Mouse (Mus musculus) splenic B cell, adult 2 months (primary cell): ENCODE results near the gene Rbck1.

Source experiments
- DNase-seq: peaks from one replicate; pipeline ENCODE4 v3.0.0-alpha.2; 2011; ENCODE audit warnings: low read depth, low spot score
- H3K27me3 ChIP-seq: 2 replicates; pipeline ENCODE4 v1.6.1; 2012; ENCODE audit warnings: mild to moderate bottlenecking, low read length, moderate library complexity, mixed read lengths; ENCODE audit not compliant: control insufficient read depth, poor library complexity, insufficient read depth, severe bottlenecking
- H3K36me3 ChIP-seq: 2 replicates; pipeline ENCODE4 v1.6.1; 2012; ENCODE audit warnings: mild to moderate bottlenecking, low read length, moderate library complexity, mixed read lengths; ENCODE audit not compliant: control insufficient read depth, poor library complexity, insufficient read depth, severe bottlenecking

The Rbck1 gene

DNA sequence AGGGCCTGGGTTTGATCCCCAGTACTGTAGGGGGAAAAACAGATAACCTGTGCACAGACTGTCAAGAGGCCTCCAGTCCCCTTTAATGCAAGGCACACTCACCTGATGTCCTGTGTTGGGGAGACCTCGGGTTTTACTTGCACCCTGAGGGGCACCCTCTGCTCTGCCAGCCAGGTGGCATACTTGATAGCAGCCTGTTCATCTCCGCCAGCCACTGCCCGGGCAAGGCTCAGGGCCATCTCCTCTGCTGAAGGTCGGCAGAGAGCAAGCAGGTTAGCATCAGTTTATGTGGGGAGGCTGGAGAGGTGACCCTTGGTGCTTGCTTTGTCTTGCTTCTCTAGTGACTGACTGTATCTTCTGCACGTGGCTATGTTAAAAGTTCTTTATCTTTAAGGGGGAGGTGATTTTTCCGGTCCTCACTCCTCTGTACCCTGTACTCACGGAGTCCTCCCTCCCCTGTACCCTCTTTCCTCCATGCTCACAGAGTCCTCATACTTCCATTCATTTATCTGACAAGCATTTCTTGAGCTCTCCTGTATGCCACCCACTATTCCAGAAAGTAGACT lies 1.5 kb downstream of the Rbck1 start:
- H3K36me3 ChIP-seq, result peaks cover 3% of the 10 kb centered on the region; the same call in 1 of the 2 replicates
- DNase-seq, result no peak
- H3K27me3 ChIP-seq, result no peaks in the 10 kb centered on the region

DNA sequence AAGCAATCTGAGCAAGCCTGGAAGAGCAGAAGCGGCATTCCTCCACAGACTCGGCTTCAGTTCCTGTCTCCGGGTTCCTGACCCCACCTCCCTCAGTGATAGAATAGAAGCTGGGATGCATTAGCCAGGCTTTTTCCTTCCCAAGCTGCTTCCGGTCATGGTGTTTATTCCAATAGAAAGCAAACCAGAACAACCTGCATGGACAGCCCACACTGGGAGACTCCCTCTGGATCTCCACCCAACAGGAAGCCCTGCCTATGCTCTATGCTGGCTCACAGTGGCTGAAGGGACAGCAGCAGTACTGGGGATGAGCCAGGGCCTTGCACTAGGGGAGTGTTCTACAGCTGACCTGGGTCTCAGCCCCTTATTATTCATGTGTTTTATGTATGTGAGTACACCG lies 4.5 kb downstream of the Rbck1 start:
- H3K27me3 ChIP-seq, result no peaks in the 10 kb centered on the region
- no peak for DNase-seq
- H3K36me3 ChIP-seq, result peaks cover 6% of the 10 kb centered on the region; the same call in 1 of the 2 replicates

DNA sequence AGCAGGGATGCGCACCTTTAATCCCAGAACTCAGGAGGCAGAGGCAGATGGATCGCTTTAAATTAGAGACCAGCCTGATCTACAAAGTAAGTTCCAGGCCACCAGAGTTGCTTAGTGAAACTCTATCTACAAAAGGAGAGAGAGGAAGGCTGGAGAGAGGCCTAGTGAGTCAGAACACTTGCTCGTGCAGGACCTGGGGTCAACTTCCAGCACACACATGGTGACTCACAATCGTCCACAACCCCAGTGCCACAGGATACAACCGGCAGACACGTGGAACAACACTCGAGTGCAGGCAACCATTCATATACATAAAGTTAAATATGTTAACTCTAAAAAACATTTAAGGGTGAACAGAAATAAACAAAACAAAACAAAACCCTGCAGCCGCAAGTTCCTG lies 5.8 kb downstream of the Rbck1 start:
- DNase-seq, result no peak
- peaks cover 6% of the 10 kb centered on the region; the same call in 1 of the 2 replicates for H3K36me3 ChIP-seq
- H3K27me3 ChIP-seq, result no peaks in the 10 kb centered on the region

DNA sequence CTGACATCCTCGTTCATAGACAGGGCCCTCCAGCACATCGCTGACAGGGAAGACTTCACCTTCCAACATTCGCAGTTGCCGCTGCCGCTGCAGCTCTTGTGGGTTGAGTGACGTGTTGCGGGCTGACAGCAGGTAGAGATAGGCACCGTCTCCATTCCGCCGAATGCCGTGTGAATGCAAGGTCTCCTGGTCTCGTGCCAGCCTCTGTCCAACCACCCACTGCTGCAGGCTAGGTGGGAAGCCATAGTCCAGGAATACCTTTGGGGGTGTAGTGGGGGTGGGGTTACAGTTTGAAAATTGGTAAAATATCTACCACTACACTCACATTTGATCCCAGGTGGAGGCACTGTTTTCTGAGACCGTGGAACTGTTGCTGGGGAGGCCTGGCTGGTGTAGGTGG lies 6.3 kb downstream of the Rbck1 start:
- no peak for DNase-seq
- peaks cover 6% of the 10 kb centered on the region; the same call in 1 of the 2 replicates for H3K36me3 ChIP-seq

DNA sequence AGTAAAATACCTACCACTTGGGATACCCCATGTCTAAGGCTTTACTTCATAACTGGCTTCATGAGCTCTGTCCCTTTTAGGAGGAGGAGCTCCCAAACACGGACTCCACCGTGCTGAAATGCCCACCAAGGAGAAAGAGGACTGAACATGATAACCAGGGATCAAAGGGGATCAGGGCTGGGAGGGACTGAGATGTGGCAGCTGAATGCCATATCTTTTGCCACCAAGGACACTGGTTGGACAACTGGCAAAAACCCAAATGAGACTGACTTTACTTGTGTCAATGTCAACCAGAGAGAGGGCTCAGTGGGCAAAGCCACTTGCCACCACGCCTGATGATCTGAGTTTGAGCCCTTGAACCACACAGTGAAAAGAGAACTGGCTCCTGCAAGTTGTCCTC lies 7.6 kb downstream of the Rbck1 start:
- DNase-seq, result no peak
- no peaks in the 10 kb centered on the region for H3K27me3 ChIP-seq
- peaks cover 6% of the 10 kb centered on the region; the same call in 1 of the 2 replicates for H3K36me3 ChIP-seq

More for the DNA sequence above, 6.3 kb downstream of the Rbck1 start:
- no peaks in the 10 kb centered on the region for H3K27me3 ChIP-seq

DNA sequence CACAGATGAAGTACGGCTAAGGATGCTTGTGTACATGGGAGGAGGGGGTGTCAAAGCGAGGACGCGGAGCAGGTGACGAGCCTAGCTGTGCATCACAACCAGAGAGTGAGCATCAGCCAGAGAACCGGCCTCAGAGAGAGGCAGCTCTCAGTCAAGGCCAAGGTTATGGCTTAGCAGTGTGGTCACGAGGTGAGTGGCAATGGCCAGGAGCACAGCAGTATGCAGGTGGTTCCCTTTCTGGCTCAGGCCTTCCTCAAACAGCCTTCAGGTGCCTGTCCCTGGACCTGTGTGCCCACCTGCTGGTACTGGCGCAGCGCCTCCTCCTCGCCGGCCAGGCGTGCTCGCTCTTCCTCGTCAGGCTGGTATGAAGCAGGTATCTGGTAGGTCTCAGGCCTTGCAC lies 8.5 kb downstream of the Rbck1 start:
- H3K27me3 ChIP-seq, result no peaks in the 10 kb centered on the region

DNA sequence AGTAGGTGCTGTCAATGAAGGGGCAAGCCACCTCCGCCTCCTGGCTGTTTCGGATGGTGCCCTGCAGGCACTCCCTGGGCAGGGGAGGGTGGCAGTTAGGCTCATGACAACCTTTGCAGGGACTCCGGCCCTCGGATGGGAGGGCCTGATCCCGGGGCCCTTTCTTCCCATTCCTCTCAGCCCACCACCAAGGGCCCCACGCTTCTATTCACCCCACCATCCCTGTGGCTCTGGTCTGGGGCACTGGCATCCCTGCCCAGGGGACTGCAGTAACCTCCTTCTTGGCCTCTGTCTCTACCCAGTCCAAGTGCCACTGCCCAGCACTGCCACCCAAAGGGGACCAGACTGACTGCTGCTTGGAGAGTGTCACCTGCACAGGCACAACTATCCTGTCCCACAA lies 10.3 kb downstream of the Rbck1 start:
- Histone ChIP-seq H3K36me3 (peaks cover 10% of the 10 kb centered on the region), H3K27me3 (no peaks in the 10 kb centered on the region)
- no peak for DNase-seq

More for the DNA sequence above, 8.5 kb downstream of the Rbck1 start:
- DNase-seq, result no peak
- peaks cover 8% of the 10 kb centered on the region for H3K36me3 ChIP-seq

DNA sequence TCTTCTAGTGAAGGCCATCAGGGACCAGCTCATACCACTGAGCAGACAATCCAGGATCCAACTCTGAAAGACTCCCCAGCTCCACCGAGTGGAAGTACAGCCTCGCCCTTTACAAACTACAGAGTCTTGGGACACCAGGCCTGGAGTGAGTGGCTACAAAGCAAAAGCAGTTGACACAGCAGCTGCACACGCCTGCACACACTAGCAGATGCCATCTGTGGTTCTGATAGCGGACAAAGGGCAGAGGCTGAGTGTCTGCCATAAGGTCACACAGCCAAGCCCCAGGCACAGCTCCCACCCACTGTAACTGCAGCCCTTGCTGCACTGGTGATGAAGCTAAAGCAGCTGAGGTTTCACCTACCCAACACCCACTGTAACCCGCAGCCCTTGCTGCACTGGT lies 10.9 kb downstream of the Rbck1 start:
- H3K36me3 ChIP-seq, result peaks cover 6% of the 10 kb centered on the region
- no peak for DNase-seq
- no peaks in the 10 kb centered on the region for H3K27me3 ChIP-seq

DNA sequence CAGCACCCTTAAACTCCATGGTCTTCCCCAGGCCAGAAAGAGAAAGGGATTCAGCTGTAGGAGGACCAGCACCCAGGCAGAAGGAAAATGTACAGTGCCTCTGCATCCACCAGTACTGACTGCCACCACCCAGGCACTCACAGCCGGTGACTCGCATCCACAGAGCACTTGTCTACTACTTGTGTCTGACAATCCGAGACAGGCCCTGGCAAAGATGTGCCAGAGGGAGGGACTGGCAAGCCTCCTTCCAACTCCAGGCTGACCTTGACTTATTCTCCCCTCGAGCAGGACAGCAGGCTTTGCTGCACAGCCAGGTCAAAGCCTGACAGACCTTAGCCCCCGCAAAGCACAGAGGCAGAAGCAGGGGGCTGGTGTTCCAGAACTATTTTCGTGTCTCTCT lies 15.4 kb downstream of the Rbck1 start:
- DNase-seq, result no peak
- H3K36me3 ChIP-seq, result peaks cover 11% of the 10 kb centered on the region
- no peaks in the 10 kb centered on the region for H3K27me3 ChIP-seq

DNA sequence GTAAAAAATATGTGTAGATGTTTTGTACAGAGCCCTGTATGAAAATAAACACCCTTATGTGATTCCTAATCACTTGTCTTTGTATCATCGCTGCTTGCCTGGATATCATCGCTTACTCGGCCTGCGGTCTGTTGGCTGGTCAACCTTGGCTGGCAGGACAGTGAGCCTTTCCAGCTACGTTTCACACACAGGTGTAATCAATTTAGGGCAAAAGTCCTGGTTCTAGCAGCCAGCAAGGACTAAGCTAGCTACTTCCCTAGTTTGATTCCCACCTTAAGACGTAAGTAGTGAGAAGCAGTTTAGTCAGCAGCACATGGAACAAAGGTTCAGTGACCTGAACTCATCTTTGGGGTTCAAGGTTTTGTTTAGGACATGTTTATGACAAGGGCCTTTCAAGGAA lies 18.5 kb downstream of the Rbck1 start:
- no peaks in the 10 kb centered on the region for H3K27me3 ChIP-seq
- H3K36me3 ChIP-seq, result peaks cover 21% of the 10 kb centered on the region
- DNase-seq, result no peak

DNA sequence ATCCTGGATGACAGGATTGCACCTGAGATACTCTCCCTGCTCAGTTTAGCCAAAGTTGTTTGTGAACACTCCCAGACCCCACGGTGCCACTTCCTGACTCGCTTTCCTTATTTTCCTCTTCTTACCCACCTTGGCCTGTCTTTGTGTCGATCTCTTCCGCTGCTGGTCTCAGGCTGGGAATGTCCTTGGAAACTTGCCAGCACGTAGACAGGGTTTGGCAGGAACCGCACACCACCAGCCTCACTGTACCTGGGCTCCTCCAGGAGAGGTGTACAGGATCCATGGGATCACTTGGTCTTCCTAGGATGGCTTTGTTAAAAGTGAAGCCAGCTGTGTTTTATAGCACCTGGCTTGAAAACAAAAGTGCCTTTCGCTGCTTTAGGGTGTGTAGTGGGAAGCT lies 19.5 kb downstream of the Rbck1 start:
- Histone ChIP-seq H3K27me3 (no peaks in the 10 kb centered on the region), H3K36me3 (peaks cover 26% of the 10 kb centered on the region)
- DNase-seq, result no peak

DNA sequence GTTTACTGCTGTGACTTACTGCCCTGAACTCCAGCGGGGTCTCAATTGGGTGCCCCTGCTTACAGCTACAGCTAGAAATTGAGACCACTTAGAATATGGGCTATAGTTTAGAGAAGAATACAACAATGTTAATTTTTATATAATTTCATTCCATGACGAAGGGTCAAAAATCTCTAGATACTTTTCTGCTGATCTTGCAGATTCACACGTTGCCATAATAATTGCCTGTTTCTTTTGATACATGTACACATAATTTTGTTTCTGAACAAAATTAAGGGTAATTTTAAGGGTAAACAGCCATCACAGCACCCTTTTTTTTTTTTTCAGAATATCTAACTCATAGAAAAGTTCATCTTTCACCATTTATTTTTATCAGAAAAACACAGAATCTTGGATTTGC lies 25.3 kb downstream of the Rbck1 start:
- Histone ChIP-seq H3K27me3 (no peaks in the 10 kb centered on the region), H3K36me3 (peaks cover 34% of the 10 kb centered on the region)
- DNase-seq, result no peak

DNA sequence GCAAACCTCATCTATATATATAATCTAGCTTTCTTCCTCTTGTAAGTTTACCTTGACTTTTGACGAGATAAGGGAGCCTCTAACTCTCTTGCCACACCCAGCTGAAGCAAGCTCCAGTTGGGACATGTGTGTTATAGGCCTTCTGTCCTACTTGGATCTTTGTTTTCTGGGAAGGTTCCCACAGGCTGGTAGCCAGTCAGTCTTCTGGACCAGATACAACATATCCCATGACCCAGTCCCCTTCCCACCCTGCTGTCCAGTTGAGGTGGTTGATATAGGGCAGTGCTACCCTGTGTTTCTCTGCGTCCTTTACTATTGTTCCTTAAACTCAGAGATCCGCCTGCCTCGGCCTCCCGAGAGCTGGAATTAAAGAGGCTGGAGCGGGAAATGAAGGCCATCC lies 27.0 kb downstream of the Rbck1 start:
- H3K36me3 ChIP-seq, result peaks cover 29% of the 10 kb centered on the region
- no peaks in the 10 kb centered on the region for H3K27me3 ChIP-seq
- DNase-seq, result no peak

DNA sequence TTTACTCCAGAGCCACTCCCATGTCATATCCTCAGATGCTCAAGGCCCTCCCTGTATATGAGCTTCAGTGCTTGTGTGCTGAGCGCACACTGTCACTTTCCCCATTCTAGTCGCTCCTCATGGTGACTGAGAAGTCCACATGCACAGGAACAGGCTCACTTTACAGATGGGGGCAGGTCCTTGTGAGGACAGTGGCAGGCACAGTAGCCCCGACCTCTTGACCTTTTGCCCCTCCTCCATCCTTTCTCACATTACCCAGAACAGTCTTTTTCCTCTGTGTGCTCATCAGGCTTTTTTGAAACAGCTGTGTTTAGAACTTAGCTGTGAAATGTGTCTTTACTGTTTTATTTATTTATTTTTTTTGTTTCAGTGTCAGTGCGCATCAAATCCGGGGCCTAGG lies 28.7 kb downstream of the Rbck1 start:
- H3K36me3 ChIP-seq, result peaks cover 23% of the 10 kb centered on the region
- DNase-seq, result no peak
- no peaks in the 10 kb centered on the region for H3K27me3 ChIP-seq

DNA sequence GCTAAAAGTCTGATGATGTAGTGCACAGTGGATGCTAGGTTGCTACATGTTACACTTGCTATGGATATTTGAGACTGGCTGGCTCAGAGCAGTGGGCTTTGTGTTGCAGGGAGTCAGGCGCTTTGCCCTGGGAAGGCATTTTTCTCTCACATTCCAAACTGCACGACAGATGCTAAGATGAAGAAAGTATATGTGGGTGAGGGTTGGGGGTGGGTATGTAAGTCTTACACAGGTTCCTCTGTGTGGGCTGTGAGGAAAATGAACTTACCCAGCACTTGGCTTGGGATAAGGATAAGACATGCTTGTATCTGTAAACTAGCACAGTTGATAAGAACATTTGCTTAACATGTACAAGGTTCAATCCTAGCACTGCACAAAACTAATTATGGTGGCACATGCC lies 29.6 kb downstream of the Rbck1 start:
- no peaks in the 10 kb centered on the region for H3K27me3 ChIP-seq
- DNase-seq, result no peak

DNA sequence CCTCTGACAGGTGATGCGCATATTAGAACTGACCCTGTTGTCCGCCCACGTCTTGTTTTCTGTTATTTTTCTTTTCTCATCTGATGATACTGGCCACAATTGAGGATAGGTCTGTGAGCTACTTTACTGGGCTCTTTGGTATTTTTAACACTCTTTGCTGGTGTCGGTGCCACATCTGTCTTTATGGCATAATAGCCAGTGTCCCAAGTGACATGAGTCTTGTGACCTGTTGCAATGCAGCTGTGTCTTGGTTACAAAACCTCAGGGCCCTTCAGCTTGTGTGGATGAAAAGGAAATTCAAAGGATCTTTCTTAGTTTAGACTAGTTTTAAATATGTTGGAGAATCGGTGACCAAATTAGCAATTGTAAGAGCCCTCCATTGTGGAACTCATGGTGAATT lies 37.9 kb downstream of the Rbck1 start:
- DNase-seq, result peak; percentile 15
- Histone ChIP-seq H3K27me3 (no peaks in the 10 kb centered on the region), H3K36me3 (no peaks in the 10 kb centered on the region)

More for the DNA sequence above, 29.6 kb downstream of the Rbck1 start:
- H3K36me3 ChIP-seq, result peaks cover 17% of the 10 kb centered on the region
